Mouse (Mus musculus) CD4-positive, CD25-positive, alpha-beta regulatory T cell, adult 4 months (primary cell): ENCODE data around the gene Zfp932. TPM values are rescaled to one million over a fixed set of nuclear protein-coding genes. Genes with fewer than 3 reads are reported as not detected.
A peak's percentile ranks its signal among the peaks of the same experiment; 100 is the strongest.
"Not testable (repeated sequence)": the region's sequence is repeated elsewhere in the genome, so short reads cannot be mapped to it uniquely, and the experiment has no call there.

Experiments used
- ATAC-seq: one replicate; pipeline ENCODE4 v1.8.0; 2017
- polyA plus RNA-seq, 2 experiments: library from polyadenylated mRNA; unstranded; fragments of 100-300 nt; shearing (Covaris generic); gene quantifications; one replicate each; pipeline ENCODE4 v1.2.1; 2017

Zfp932 gene
- polyA plus RNA-seq = 10 to 100 TPM; 29.5 to 37.3 TPM

- ATAC-seq = peak; percentile 99
Measured at GRCm38 (mm10) chr5:109996026-109996937, at the start of gene Zfp932. Zfp932 (plus strand) TSS chr5:109996521.

GRCm38 (mm10) chr5:109950281-109950680 is 46.0 kb upstream of the Zfp932 start:
- ATAC-seq = no peak

- ATAC-seq = not testable (repeated sequence)
Measured at GRCm38 (mm10) chr5:109980743-109981142, 15.6 kb upstream of the Zfp932 start.

- not testable (repeated sequence) for ATAC-seq
Measured at GRCm38 (mm10) chr5:109995461-109995860, 860 bp upstream of the Zfp932 start.

GRCm38 (mm10) chr5:110015775-110016174 is 19.5 kb downstream of the Zfp932 start:
- not testable (repeated sequence) for ATAC-seq

- no peak for ATAC-seq
Measured at GRCm38 (mm10) chr5:110023273-110023672, 27.0 kb downstream of the Zfp932 start.

GRCm38 (mm10) chr5:110023694-110024427 is 27.5 kb downstream of the Zfp932 start:
- peak; percentile 58 for ATAC-seq

- peak; percentile 99 for ATAC-seq
Measured at GRCm38 (mm10) chr5:110057637-110058408, 61.5 kb downstream of the Zfp932 start.

Other genes starting within 250 kb of the Zfp932 start
- gene 4930522L14Rik, start 244.6 kb upstream of the Zfp932 start, polyA plus RNA-seq = 10 to 100 TPM; 19.9 to 23.5 TPM
- 10 to 100 TPM; 17.5 to 29.7 TPM for gene Gm15446, start 73.1 kb upstream of the Zfp932 start, polyA plus RNA-seq
- 10 to 100 TPM in 1 of 2 experiments, 1 to 10 TPM in 1; 7.3 to 14.2 TPM for gene Gm17655, start 76.0 kb downstream of the Zfp932 start, polyA plus RNA-seq
- 1 to 10 TPM; 2.0 to 3.1 TPM for gene Gm35315, start 97.9 kb downstream of the Zfp932 start, polyA plus RNA-seq
- 1 to 10 TPM in 1 of 2 experiments, under 1 TPM in 1; 0.89 to 2.3 TPM for gene Plcxd1, start 103.4 kb downstream of the Zfp932 start, polyA plus RNA-seq
- gene Gtpbp6, start 111.7 kb downstream of the Zfp932 start, polyA plus RNA-seq = 10 to 100 TPM; 10.9 to 18.3 TPM
- gene Zfp605, start 113.6 kb downstream of the Zfp932 start, polyA plus RNA-seq = 1 to 10 TPM; 4.0 to 4.5 TPM
- gene Chfr, start 139.3 kb downstream of the Zfp932 start, polyA plus RNA-seq = 10 to 100 TPM; 51.4 to 68.2 TPM
- gene Golga3, start 180.2 kb downstream of the Zfp932 start, polyA plus RNA-seq = 10 to 100 TPM; 19.7 to 37.2 TPM
- gene Ankle2, start 234.5 kb downstream of the Zfp932 start, polyA plus RNA-seq = 10 to 100 TPM; 11.4 to 16.4 TPM